Mouse (Mus musculus) liver, adult 2 months (tissue): ENCODE measurements at regions not wholly inside any gene's neighbourhood (a gene's known extent, or its start where the extent isn't known, plus 50 kb on each side); places are given as distances from the start of the nearest gene placed in this dataset.

ENCODE experiments used
- DNase-seq: peaks from one replicate; pipeline ENCODE4 v3.0.0-alpha.2; 2011; ENCODE audit warnings: low read depth, low spot score; ENCODE audit errors: extremely low read depth
- H3K27ac ChIP-seq: fragments of 200-500 bp; replicated peaks from 2 replicates; pipeline ENCODE4 v1.5.1; 2012; ENCODE audit warnings: low read depth, mild to moderate bottlenecking, control low read depth, inconsistent platforms, low read length; ENCODE audit not compliant: insufficient read depth
- H3K27me3 ChIP-seq: fragments of 200-500 bp; 2 replicates; pipeline ENCODE4 v1.6.1; 2012; ENCODE audit warnings: mild to moderate bottlenecking, moderate library complexity, low read length, inconsistent platforms; ENCODE audit not compliant: control insufficient read depth, insufficient read depth
- H3K36me3 ChIP-seq: fragments of 200-500 bp; 2 replicates; pipeline ENCODE4 v1.6.1; 2012; ENCODE audit warnings: low read length, inconsistent platforms; ENCODE audit not compliant: control insufficient read depth, insufficient read depth
- H3K4me1 ChIP-seq: fragments of 200-500 bp; 2 replicates; pipeline ENCODE4 v1.6.1; 2011; ENCODE audit warnings: low read length; ENCODE audit not compliant: control insufficient read depth, insufficient read depth
- H3K4me3 ChIP-seq: fragments of 200-500 bp; 2 replicates; pipeline ENCODE4 v1.5.1; 2011; ENCODE audit warnings: low read depth, mild to moderate bottlenecking, control low read depth, low read length, moderate library complexity; ENCODE audit not compliant: insufficient read depth
- H3K79me2 ChIP-seq: fragments of 200-500 bp; 2 replicates; pipeline ENCODE4 v1.6.1; 2012; ENCODE audit warnings: inconsistent platforms, mild to moderate bottlenecking, low read length, moderate library complexity; ENCODE audit not compliant: control insufficient read depth, insufficient read depth
- H3K9ac ChIP-seq: fragments of 200-500 bp; 2 replicates; pipeline ENCODE4 v1.6.1; 2012; ENCODE audit warnings: low read depth, mild to moderate bottlenecking, control low read depth, inconsistent platforms, low read length
- CTCF ChIP-seq: fragments of 200-500 bp; IDR thresholded peaks from 2 replicates; pipeline ENCODE4 v1.5.1; 2011; ENCODE audit warnings: low read depth, low read length, control low read depth
- POLR2A ChIP-seq: fragments of 200-500 bp; IDR thresholded peaks from 2 replicates; pipeline ENCODE4 v1.6.1; 2011; ENCODE audit warnings: low read length, control low read depth; ENCODE audit not compliant: insufficient read depth; ENCODE audit errors: extremely low read depth
- WGBS: fragments of 180-500 bp; shearing (Covaris S2); methylation state at CpG from one replicate; pipeline ENCODE4 v1.1.7; 2018; 5-methylcytosine and 5-hydroxymethylcytosine counted together

DNA sequence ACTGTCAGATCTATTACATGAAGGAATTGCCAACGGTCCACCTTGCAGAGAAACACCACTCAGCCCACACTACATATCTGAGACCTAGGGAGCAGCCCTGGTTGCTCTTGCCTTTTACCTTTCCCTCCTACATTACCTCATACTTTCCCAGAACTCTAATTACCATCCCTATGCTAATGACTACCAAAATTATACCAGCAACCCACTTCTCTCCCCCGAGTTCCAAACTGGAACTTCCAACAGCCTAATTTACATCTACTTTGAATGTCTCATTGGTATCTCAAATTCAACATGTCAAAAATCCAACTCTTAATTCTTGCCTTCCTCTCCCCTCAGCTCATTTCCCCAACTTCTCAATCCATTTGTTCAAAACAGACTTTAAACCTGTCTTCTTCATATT lies 124.9 kb upstream of the C030005K15Rik start:
- no peak overlapping the region for H3K4me3 ChIP-seq
- H3K9ac ChIP-seq: no peak overlapping the region
- no peaks in the 10 kb centered on the region for H3K27me3 ChIP-seq
- no peaks in the 10 kb centered on the region for H3K4me1 ChIP-seq
- H3K79me2 ChIP-seq: no peaks in the 10 kb centered on the region
- 74% methylated on average over 2 of the region's 2 CpGs for WGBS
- H3K36me3 ChIP-seq: no peaks in the 10 kb centered on the region
- TF ChIP-seq CTCF (no peak), POLR2A (no peak)
- no peak for DNase-seq
- H3K27ac ChIP-seq: no peak overlapping the region

DNA sequence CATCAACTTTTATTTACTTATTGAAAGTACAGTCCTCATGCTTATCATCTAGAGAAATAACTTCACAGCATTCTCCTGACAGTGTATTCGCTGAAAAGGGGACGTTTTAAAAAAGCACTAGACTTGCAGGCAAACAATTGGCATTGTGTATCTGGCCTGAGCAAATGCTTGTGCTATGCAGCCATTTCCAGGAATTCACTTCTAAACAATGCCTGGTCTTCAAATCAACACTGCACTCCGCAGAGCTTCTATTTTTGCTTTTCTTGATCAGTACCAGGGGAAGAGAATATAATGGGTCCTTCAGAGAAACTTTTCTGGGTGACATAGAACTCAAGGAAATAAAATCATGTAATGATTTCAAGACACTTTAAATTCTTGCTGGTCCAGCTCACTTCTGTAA lies 150.5 kb upstream of the C030005K15Rik start:
- Histone ChIP-seq H3K9ac (no peak overlapping the region), H3K4me1 (no peaks in the 10 kb centered on the region), H3K36me3 (no peaks in the 10 kb centered on the region), H3K4me3 (no peak overlapping the region), H3K27ac (no peak overlapping the region), H3K27me3 (no peaks in the 10 kb centered on the region), H3K79me2 (no peaks in the 10 kb centered on the region)
- no peak for DNase-seq
- TF ChIP-seq POLR2A: no peak
- TF ChIP-seq CTCF: no peak
- 24% methylated on average over 3 of the region's 3 CpGs for WGBS

DNA sequence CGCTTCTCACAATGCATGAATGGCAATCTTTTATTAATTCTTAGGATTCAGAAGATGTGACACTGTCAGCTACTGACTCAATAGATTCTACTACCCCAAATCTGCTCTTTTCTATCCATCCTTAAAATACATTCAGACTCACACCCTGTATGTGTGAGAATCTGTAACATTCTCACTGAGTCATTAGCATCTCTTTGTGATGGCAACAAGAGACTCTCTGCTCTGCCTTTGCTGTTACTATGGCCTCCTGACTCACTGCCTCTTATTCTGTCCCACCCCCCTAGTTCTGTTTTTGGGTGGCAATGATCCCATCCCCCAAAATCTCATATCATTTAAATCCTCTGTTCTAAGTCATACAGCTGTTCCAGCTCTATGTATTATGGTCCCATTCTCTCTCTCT lies 159.5 kb upstream of the C030005K15Rik start:
- Histone ChIP-seq H3K27ac (no peak overlapping the region), H3K79me2 (no peaks in the 10 kb centered on the region), H3K27me3 (no peaks in the 10 kb centered on the region), H3K4me3 (no peak overlapping the region), H3K36me3 (no peaks in the 10 kb centered on the region), H3K9ac (no peak overlapping the region), H3K4me1 (no peaks in the 10 kb centered on the region)
- no peak for DNase-seq
- TF ChIP-seq POLR2A (no peak), CTCF (no peak)
- 88% methylated on average over 1 of the region's 1 CpGs for WGBS

DNA sequence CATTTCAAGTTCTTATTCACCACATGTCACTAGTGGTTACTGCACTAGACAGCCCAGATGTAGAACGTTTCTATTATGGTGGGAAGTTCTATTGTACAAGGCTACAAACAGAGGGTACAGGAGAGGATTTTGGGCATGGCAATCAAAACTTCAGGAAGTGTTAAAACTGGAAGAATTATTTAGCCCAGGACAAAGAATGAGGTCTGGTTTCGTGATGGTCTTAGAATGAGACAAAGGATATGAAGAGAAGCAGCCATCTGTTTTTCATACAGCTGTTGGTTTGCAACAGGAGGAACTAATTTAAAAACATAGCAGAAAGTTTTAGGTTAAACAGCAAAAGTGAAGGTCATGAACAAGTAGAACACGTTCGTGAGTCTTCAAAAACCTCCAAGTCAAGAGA lies 179.2 kb upstream of the C030005K15Rik start:
- Histone ChIP-seq H3K4me1 (no peaks in the 10 kb centered on the region), H3K36me3 (no peaks in the 10 kb centered on the region), H3K9ac (no peak overlapping the region), H3K4me3 (no peak overlapping the region), H3K27ac (no peak overlapping the region), H3K79me2 (no peaks in the 10 kb centered on the region), H3K27me3 (no peaks in the 10 kb centered on the region)
- DNase-seq: no peak
- TF ChIP-seq CTCF: no peak
- TF ChIP-seq POLR2A: no peak
- WGBS: 73% methylated on average over 4 of the region's 4 CpGs

DNA sequence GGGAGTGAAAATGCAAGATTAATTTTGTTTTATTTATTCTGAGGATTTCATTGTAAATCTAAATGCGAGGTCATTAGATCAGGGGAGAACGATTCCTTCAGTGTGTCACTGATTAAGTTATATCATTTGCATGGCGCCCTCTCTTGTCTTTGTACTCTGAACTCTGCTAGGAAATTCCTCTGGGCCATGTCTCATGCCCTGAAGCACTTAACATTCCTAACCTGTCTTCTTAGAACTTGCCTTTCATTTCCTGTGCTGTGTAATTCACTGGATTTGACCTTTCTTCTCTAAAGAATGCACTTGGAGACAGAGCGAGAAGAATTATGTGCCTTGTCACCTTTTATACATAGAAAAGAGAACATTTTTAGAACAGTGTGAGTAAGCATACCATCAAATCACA lies 199.0 kb upstream of the C030005K15Rik start:
- no peaks in the 10 kb centered on the region for H3K4me1 ChIP-seq
- no peaks in the 10 kb centered on the region for H3K27me3 ChIP-seq
- 78% methylated on average over 4 of the region's 4 CpGs for WGBS
- no peak overlapping the region for H3K9ac ChIP-seq
- H3K27ac ChIP-seq: no peak overlapping the region
- DNase-seq: no peak
- no peaks in the 10 kb centered on the region for H3K36me3 ChIP-seq
- TF ChIP-seq CTCF (no peak), POLR2A (no peak)
- no peaks in the 10 kb centered on the region for H3K79me2 ChIP-seq
- H3K4me3 ChIP-seq: no peak overlapping the region

DNA sequence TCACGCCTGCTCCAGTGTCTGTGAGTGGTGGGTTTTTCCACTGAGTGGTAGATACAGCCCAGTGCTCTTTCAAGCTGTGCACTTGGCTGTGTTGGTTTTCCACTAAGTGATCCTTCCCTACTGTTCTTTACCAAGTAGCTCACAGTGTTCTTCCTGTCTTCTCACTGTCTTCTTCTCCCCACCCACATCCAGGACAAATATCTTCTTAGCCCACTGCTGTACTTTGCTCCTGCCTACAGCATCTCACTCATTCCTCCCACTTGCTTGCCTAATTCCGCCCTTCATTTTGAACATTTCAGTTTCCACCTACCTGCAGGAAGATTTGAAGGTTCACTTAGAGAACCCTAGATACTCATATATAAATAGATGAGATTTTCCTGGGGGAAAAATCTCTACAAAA lies 213.8 kb upstream of the C030005K15Rik start:
- TF ChIP-seq POLR2A (no peak), CTCF (no peak)
- Histone ChIP-seq H3K27ac (no peak overlapping the region), H3K4me3 (no peak overlapping the region), H3K27me3 (no peaks in the 10 kb centered on the region), H3K79me2 (no peaks in the 10 kb centered on the region), H3K4me1 (no peaks in the 10 kb centered on the region), H3K36me3 (no peaks in the 10 kb centered on the region), H3K9ac (no peak overlapping the region)
- whole genome bisulfite sequencing: 77% methylated on average over 2 of the region's 2 CpGs
- no peak for DNase-seq
